Mouse (Mus musculus): ENCODE measurements around the gene Cetn4. TPM values are rescaled to one million over a fixed set of nuclear protein-coding genes. Genes with fewer than 3 reads are reported as not detected.
A peak's percentile ranks its signal among the peaks of the same experiment; 100 is the strongest.

Gene Cetn4
- polyA plus RNA-seq, 1 experiment from 2014 or later: 1.7 TPM

GRCm38 (mm10) chr3:37271209-37271608, 41.3 kb downstream of the Cetn4 start:
- ATAC-seq (ENCODE audit: insufficient read depth): no peak
- peaks cover 14% of the 10 kb centered on the region for H3K4me1 ChIP-seq (replicated peaks)
- 0% methylated on average over 1 of the region's 1 CpGs for WGBS (ENCODE audit: insufficient replicate concordance)
- H3K27ac ChIP-seq (replicated peaks): no peak overlapping the region
- peaks cover 3% of the 10 kb centered on the region; the same call in 1 of the 2 replicates for H3K27me3 ChIP-seq
- H3K9ac ChIP-seq: no peak overlapping the region
- no peaks in the 10 kb centered on the region for H3K36me3 ChIP-seq (replicated peaks)
- H3K9me3 ChIP-seq (replicated peaks): no peaks in the 10 kb centered on the region
- H3K4me2 ChIP-seq: no peak overlapping the region
- H3K4me3 ChIP-seq (replicated peaks): no peak overlapping the region

GRCm38 (mm10) chr3:37269926-37270325, 42.6 kb downstream of the Cetn4 start:
- WGBS (ENCODE audit: insufficient replicate concordance): 52% methylated on average over 4 of the region's 4 CpGs
- no peak overlapping the region for H3K9ac ChIP-seq
- H3K4me3 ChIP-seq (replicated peaks): no peak overlapping the region
- no peaks in the 10 kb centered on the region for H3K9me3 ChIP-seq (replicated peaks)
- H3K36me3 ChIP-seq (replicated peaks): no peaks in the 10 kb centered on the region
- H3K27me3 ChIP-seq: peaks cover 6% of the 10 kb centered on the region; the same call in 1 of the 2 replicates
- H3K4me2 ChIP-seq: no peak overlapping the region
- H3K27ac ChIP-seq (replicated peaks): no peak overlapping the region
- no peak for ATAC-seq (ENCODE audit: insufficient read depth)
- H3K4me1 ChIP-seq (replicated peaks): peaks cover 11% of the 10 kb centered on the region

- no peak overlapping the region for H3K4me3 ChIP-seq (replicated peaks)
- H3K9ac ChIP-seq: no peak overlapping the region
- no peaks in the 10 kb centered on the region for H3K36me3 ChIP-seq (replicated peaks)
- 68% methylated on average over 11 of the region's 11 CpGs for WGBS (ENCODE audit: insufficient replicate concordance)
- no peak for ATAC-seq (ENCODE audit: insufficient read depth)
- no peak overlapping the region for H3K4me2 ChIP-seq
- H3K4me1 ChIP-seq (replicated peaks): no peaks in the 10 kb centered on the region
- H3K27ac ChIP-seq (replicated peaks): no peak overlapping the region
- peaks cover 5% of the 10 kb centered on the region; the same call in 1 of the 2 replicates for H3K27me3 ChIP-seq
- no peaks in the 10 kb centered on the region for H3K9me3 ChIP-seq (replicated peaks)
These were observed 44.2 kb downstream of the Cetn4 start for GRCm38 (mm10) chr3:37268338-37268737.

GRCm38 (mm10) chr3:37259331-37259999, 53.0 kb downstream of the Cetn4 start:
- peaks cover 14% of the 10 kb centered on the region for H3K4me1 ChIP-seq (replicated peaks)
- H3K36me3 ChIP-seq (replicated peaks): no peaks in the 10 kb centered on the region
- 19% methylated on average over 10 of the region's 10 CpGs for WGBS (ENCODE audit: insufficient replicate concordance)
- no peaks in the 10 kb centered on the region for H3K9me3 ChIP-seq (replicated peaks)
- no peak overlapping the region; the same call in 1 of the 2 replicates for H3K9ac ChIP-seq
- H3K27me3 ChIP-seq: no peaks in the 10 kb centered on the region
- H3K27ac ChIP-seq (replicated peaks): no peak overlapping the region; the same call in 1 of the 2 replicates
- H3K4me3 ChIP-seq (replicated peaks): no peak overlapping the region
- ATAC-seq (ENCODE audit: insufficient read depth): peak; percentile 68
- peak overlapping the region; percentile 43 for H3K4me2 ChIP-seq

GRCm38 (mm10) chr3:37257776-37258175, 54.7 kb downstream of the Cetn4 start:
- Histone ChIP-seq H3K4me3 (replicated peaks) (no peak overlapping the region), H3K9me3 (replicated peaks) (no peaks in the 10 kb centered on the region), H3K36me3 (replicated peaks) (no peaks in the 10 kb centered on the region), H3K4me2 (no peak overlapping the region), H3K9ac (no peak overlapping the region), H3K27ac (replicated peaks) (no peak overlapping the region), H3K4me1 (replicated peaks) (peaks cover 14% of the 10 kb centered on the region), H3K27me3 (no peaks in the 10 kb centered on the region)
- no peak for ATAC-seq (ENCODE audit: insufficient read depth)
- WGBS (ENCODE audit: insufficient replicate concordance): 72% methylated on average over 15 of the region's 15 CpGs

Other genes with a start within 250 kb of the Cetn4 start
- 0.29 TPM in 1 of 2 replicates, not detected in the other for gene Adad1, start 249.2 kb downstream of the Cetn4 start, polyA plus RNA-seq (2015; fragmentation: Nextera tagmentation; extraction: Ambion mirVana)
- 0.14 TPM in 1 of 2 replicates, not detected in the other for gene Il2, start 186.7 kb downstream of the Cetn4 start, polyA plus RNA-seq (2015; fragmentation: Nextera tagmentation; extraction: Ambion mirVana)
- not detected in 2 replicates for gene Il21, start 80.1 kb downstream of the Cetn4 start, polyA plus RNA-seq (2015; fragmentation: Nextera tagmentation; extraction: Ambion mirVana)
- gene Bbs12, start 154 bp downstream of the Cetn4 start, polyA plus RNA-seq (2015; fragmentation: Nextera tagmentation; extraction: Ambion mirVana): 2.6 and 3.2 TPM in 2 replicates
- gene Fgf2, start 35.6 kb upstream of the Cetn4 start, polyA plus RNA-seq (2015; fragmentation: Nextera tagmentation; extraction: Ambion mirVana): 0.12 and 0.14 TPM in 2 replicates
- 14.4 and 17.8 TPM in 2 replicates for gene Spata5, start 107.2 kb upstream of the Cetn4 start, polyA plus RNA-seq (2015; fragmentation: Nextera tagmentation; extraction: Ambion mirVana)
- 4.9 and 5.1 TPM in 2 replicates for gene Nudt6, start 107.5 kb upstream of the Cetn4 start, polyA plus RNA-seq (2015; fragmentation: Nextera tagmentation; extraction: Ambion mirVana)